Mouse (Mus musculus) adipose tissue, adult 10 weeks (tissue): ENCODE data around the gene Mup19. TPM values are rescaled to one million over a fixed set of nuclear protein-coding genes. Genes with fewer than 3 reads are reported as not detected.

Source experiments
- polyA plus RNA-seq: library from polyadenylated mRNA; stranded (reverse); fragments of 350-450 nt; fragmentation: Illumina TruSeq; extraction: RNeasy Lipid Tissue Mini Kit (QIAGEN cat#74804); gene quantifications from one replicate; pipeline ENCODE4 v1.2.3, GENCODE M21; 2014; ENCODE audit warnings: low read depth, low replicate concordance

The Mup19 gene
- polyA plus RNA-seq, result not detected

DNA sequence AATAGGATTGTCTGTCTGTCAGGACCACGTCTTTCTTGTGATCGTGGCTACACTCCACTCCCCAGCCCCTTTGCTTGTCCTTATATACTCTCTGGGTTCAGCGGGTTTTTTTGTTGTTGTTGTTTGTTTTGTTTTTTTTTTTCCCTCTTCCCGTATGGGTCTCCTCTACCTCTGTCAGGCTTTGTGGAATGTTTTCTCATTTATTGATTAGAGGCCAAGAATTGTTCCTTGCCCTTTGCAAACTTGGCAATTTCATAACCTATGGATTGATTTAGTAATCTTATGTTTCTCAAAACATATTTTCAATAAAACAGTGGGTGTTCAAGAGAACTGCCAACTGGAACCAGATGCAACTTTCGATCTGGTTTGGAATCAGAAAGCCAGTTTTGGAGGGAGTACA is at the start of gene Mup19:
Mup19 (minus strand) TSS at position 101 of the 400 bp plus-strand sequence.

Other genes starting within 250 kb of the Mup19 start
- gene Mup17, start 186.4 kb downstream of the Mup19 start, polyA plus RNA-seq, result not detected
- gene Mup18, start 108.1 kb downstream of the Mup19 start, polyA plus RNA-seq, result not detected
- not detected for gene Mup5, start 53.0 kb upstream of the Mup19 start, polyA plus RNA-seq